Mouse (Mus musculus) embryonic facial prominence, embryonic 15.5 days (tissue): ENCODE results near the gene Snta1. TPM values are rescaled to one million over a fixed set of nuclear protein-coding genes. Genes with fewer than 3 reads are reported as not detected.

Experiments
- ATAC-seq: fragments of 200-750 bp; cut with Nextera tagmentation; 2 replicates; pipeline ENCODE4 v1.8.0; 2017; ENCODE audit warnings: low read depth, moderate TSS enrichment; ENCODE audit not compliant: insufficient number of reproducible peaks, low FRiP score, low TSS enrichment
- H3K27ac ChIP-seq: fragments of 300-500 bp; sonication (generic); replicated peaks from 2 replicates; pipeline ENCODE4 v1.5.1; 2015; ENCODE audit warnings: mild to moderate bottlenecking, inconsistent platforms
- H3K27me3 ChIP-seq: fragments of 300-500 bp; sonication (generic); 2 replicates; pipeline ENCODE4 v1.6.1; 2015; ENCODE audit warnings: inconsistent platforms
- H3K36me3 ChIP-seq: fragments of 300-500 bp; sonication (generic); 2 replicates; pipeline ENCODE4 v1.6.1; 2015; ENCODE audit warnings: mild to moderate bottlenecking, inconsistent platforms
- H3K4me1 ChIP-seq: fragments of 300-500 bp; sonication (generic); 2 replicates; pipeline ENCODE4 v1.6.1; 2015; ENCODE audit warnings: inconsistent platforms
- H3K4me2 ChIP-seq: fragments of 300-500 bp; sonication (generic); replicated peaks from 2 replicates; pipeline ENCODE4 v1.6.1; 2015; ENCODE audit warnings: mild to moderate bottlenecking, inconsistent platforms
- H3K4me3 ChIP-seq: fragments of 300-500 bp; sonication (generic); replicated peaks from 2 replicates; pipeline ENCODE4 v1.5.1; 2015; ENCODE audit warnings: mild to moderate bottlenecking, inconsistent platforms
- H3K9ac ChIP-seq: fragments of 300-500 bp; sonication (generic); 2 replicates; pipeline ENCODE4 v1.6.1; 2015; ENCODE audit warnings: inconsistent platforms
- H3K9me3 ChIP-seq: fragments of 300-500 bp; sonication (generic); replicated peaks from 2 replicates; pipeline ENCODE4 v1.6.1; 2016; ENCODE audit warnings: inconsistent platforms
- WGBS: fragments of 180-500 bp; shearing (Covaris S2); methylation state at CpG from one replicate; pipeline ENCODE4 v1.1.7; 2015; 5-methylcytosine and 5-hydroxymethylcytosine counted together
- polyA plus RNA-seq: library from polyadenylated mRNA; unstranded; fragments of >200 nt; fragmentation: Nextera tagmentation; extraction: Ambion mirVana; gene quantifications from 2 replicates; pipeline ENCODE4 v1.2.1, GENCODE M21; 2015

Snta1 gene
- polyA plus RNA-seq: 12.1 and 12.8 TPM in 2 replicates

DNA sequence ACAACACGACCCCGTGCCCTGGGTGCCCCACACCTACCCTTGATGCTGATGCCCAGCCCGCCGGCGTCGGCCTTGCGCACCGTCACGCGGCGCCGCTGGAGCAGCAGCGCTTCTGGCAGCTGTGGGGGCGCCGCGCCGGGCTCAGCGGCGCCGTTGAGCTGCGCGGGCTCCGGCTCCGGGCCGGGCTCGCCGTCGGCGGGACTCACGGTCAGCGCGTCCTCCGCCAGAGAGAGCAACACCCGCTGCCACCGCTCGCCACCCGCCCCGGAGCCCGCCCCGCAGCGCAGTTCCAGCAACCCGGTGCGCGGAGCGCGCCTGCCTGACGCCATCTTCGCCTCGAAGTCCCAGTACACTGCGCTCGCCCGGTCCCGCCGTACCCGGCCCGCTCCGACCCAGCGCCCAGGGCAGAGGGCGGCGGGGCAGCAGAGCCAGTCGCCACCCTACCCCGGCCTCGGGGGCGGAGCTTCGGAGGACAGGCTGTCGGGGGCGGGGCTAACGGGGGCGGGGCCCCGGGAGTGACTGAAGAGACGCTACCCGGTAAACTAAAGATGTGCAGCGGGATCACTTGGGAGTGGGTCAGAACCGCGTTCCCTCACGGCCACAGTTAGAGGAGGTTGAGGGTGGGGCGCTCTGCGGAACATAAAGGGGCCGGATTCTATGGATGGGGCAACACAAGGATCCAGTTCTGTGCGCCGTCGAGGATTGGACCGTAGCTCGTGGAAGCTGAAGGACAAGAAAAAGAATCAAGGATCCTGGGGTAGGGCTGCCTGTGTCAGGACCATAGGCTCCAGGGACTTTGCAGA lies at the start of gene Snta1:
Gene Snta1 (minus strand): TSS at position 457 of the 803 bp plus-strand sequence.
- Histone ChIP-seq H3K9ac (peak within 1 kb of the TSS; percentile 58), H3K27me3 (no peaks in the 10 kb centered on the region), H3K36me3 (no peaks in the 10 kb centered on the region), H3K4me1 (peaks cover 19% of the 10 kb centered on the region), H3K27ac (no peak within 1 kb of the TSS; the same call in 1 of the 2 replicates), H3K4me2 (peak within 1 kb of the TSS; percentile 82), H3K4me3 (peak within 1 kb of the TSS; percentile 71), H3K9me3 (no peaks in the 10 kb centered on the region)
- WGBS: 1% methylated on average over 84 of the region's 84 CpGs
- ATAC-seq: peak; percentile 88

- H3K4me3 ChIP-seq: no peak overlapping the region
- no peak overlapping the region for H3K27ac ChIP-seq
- H3K9ac ChIP-seq: no peak overlapping the region
- H3K4me1 ChIP-seq: peaks cover 28% of the 10 kb centered on the region
- no peak for ATAC-seq
- no peaks in the 10 kb centered on the region for H3K9me3 ChIP-seq
- H3K27me3 ChIP-seq: no peaks in the 10 kb centered on the region
- 0 out of 2 replicates have a peak, but pooled peaks cover 5% of the 10 kb centered on the region for H3K36me3 ChIP-seq
- H3K4me2 ChIP-seq: no peak overlapping the region
Measured at GRCm38 (mm10) chr2:154456621-154457020, 48.7 kb upstream of the Snta1 start.

DNA sequence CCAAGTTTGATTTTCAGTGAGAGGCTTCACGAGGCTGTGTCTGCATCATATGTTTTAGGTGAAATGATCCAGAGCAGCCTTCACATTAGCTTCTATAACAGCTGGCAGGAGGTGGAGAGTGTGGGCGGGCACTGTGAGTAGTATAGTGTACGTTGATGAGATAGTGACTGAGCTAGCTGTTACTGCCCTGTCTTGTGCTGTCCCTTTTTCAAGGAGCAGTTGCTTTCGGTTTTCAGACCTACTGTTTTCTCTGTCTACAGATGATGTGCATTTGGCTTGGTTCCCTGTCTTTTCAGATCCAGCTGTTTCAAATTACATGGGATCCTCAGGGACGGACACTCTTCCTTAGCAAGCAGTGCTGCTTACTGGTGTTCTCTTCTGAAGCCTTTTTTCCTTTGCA lies 47.9 kb upstream of the Snta1 start:
- H3K4me2 ChIP-seq: peak overlapping the region; percentile 15; the same call in 1 of the 2 replicates
- ATAC-seq: 0 out of 2 replicates have a peak, but pooled peaks have one; percentile 21
- no peak overlapping the region for H3K4me3 ChIP-seq

DNA sequence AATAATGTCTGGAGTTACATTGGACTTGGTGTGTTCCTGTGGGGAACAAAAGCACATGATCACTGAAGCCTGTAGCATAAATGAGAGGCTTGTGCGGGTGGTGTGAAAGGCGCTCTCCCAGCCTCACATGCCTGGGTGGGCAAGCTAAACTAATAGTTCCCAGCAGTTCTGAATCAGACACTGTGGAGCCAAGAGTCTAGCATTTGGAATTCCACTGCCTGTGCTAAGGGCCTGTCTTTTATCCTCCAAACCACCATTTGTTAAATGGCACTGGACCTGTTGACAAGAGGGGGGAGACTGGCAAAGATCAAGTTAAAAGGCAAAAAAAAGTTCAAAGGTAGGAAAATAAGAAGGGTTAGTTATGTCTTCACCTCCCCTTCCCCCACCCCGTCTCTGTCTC lies 46.7 kb upstream of the Snta1 start:
- H3K4me2 ChIP-seq: no peak overlapping the region
- no peaks in the 10 kb centered on the region for H3K9me3 ChIP-seq
- no peaks in the 10 kb centered on the region for H3K27me3 ChIP-seq
- WGBS: 36% methylated on average over 3 of the region's 3 CpGs
- ATAC-seq: no peak
- no peak overlapping the region for H3K4me3 ChIP-seq
- H3K27ac ChIP-seq: peak overlapping the region; percentile 65; the same call in 1 of the 2 replicates
- 0 out of 2 replicates have a peak, but pooled peaks cover 5% of the 10 kb centered on the region for H3K36me3 ChIP-seq
- no peak overlapping the region for H3K9ac ChIP-seq
- H3K4me1 ChIP-seq: peaks cover 23% of the 10 kb centered on the region

More for the DNA sequence above, 47.9 kb upstream of the Snta1 start:
- 18% methylated on average over 5 of the region's 5 CpGs for WGBS
- Histone ChIP-seq H3K9me3 (no peaks in the 10 kb centered on the region), H3K27me3 (no peaks in the 10 kb centered on the region), H3K9ac (no peak overlapping the region), H3K36me3 (0 out of 2 replicates have a peak, but pooled peaks cover 5% of the 10 kb centered on the region), H3K4me1 (peaks cover 28% of the 10 kb centered on the region), H3K27ac (peak overlapping the region; percentile 65)

- Histone ChIP-seq H3K36me3 (0 out of 2 replicates have a peak, but pooled peaks cover 5% of the 10 kb centered on the region), H3K4me1 (peaks cover 23% of the 10 kb centered on the region), H3K4me2 (no peak overlapping the region), H3K9ac (no peak overlapping the region), H3K9me3 (no peaks in the 10 kb centered on the region), H3K4me3 (no peak overlapping the region), H3K27me3 (no peaks in the 10 kb centered on the region), H3K27ac (peak overlapping the region; percentile 58; the same call in 1 of the 2 replicates)
- WGBS: 28% methylated on average over 1 of the region's 1 CpGs
- no peak for ATAC-seq
Measured at GRCm38 (mm10) chr2:154454099-154454498, 46.2 kb upstream of the Snta1 start.

GRCm38 (mm10) chr2:154452951-154453350 lies 45.1 kb upstream of the Snta1 start:
- peaks cover 23% of the 10 kb centered on the region for H3K4me1 ChIP-seq
- WGBS: 94% methylated on average over 2 of the region's 2 CpGs
- no peak overlapping the region for H3K27ac ChIP-seq
- H3K9me3 ChIP-seq: no peaks in the 10 kb centered on the region
- no peak overlapping the region for H3K9ac ChIP-seq
- no peak overlapping the region for H3K4me3 ChIP-seq
- no peak overlapping the region for H3K4me2 ChIP-seq
- no peaks in the 10 kb centered on the region for H3K27me3 ChIP-seq
- ATAC-seq: no peak
- H3K36me3 ChIP-seq: peaks cover 8% of the 10 kb centered on the region

DNA sequence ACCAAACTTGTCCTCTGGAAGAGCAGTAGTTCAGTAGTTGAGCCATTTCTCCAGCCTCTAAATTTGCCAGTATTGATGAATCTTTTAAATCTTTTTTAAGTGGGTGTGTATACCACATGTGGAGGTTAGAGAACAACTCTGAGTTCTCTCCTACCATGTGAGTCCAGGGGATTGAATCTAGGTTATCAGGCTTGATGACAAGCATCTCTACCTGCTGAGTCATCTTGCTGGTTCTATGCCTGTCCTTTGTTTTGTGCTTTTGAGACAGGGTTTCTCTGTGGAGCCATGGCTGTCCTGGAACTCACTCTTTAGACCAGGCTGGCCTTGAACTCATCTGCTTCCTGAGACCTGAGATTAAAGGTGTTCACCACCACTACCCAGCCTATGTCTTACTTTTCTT lies 40.7 kb upstream of the Snta1 start:
- Histone ChIP-seq H3K9me3 (no peaks in the 10 kb centered on the region), H3K4me2 (no peak overlapping the region), H3K27ac (no peak overlapping the region), H3K36me3 (peaks cover 12% of the 10 kb centered on the region), H3K4me1 (no peaks in the 10 kb centered on the region), H3K9ac (no peak overlapping the region), H3K27me3 (no peaks in the 10 kb centered on the region), H3K4me3 (no peak overlapping the region)
- ATAC-seq: no peak

GRCm38 (mm10) chr2:154447821-154448220 lies 39.9 kb upstream of the Snta1 start:
- WGBS: 96% methylated on average over 8 of the region's 8 CpGs
- no peaks in the 10 kb centered on the region for H3K9me3 ChIP-seq
- no peak overlapping the region for H3K4me2 ChIP-seq
- ATAC-seq: no peak
- H3K27me3 ChIP-seq: no peaks in the 10 kb centered on the region
- no peak overlapping the region for H3K4me3 ChIP-seq
- H3K27ac ChIP-seq: no peak overlapping the region
- H3K9ac ChIP-seq: no peak overlapping the region
- peaks cover 11% of the 10 kb centered on the region for H3K36me3 ChIP-seq
- no peaks in the 10 kb centered on the region for H3K4me1 ChIP-seq

DNA sequence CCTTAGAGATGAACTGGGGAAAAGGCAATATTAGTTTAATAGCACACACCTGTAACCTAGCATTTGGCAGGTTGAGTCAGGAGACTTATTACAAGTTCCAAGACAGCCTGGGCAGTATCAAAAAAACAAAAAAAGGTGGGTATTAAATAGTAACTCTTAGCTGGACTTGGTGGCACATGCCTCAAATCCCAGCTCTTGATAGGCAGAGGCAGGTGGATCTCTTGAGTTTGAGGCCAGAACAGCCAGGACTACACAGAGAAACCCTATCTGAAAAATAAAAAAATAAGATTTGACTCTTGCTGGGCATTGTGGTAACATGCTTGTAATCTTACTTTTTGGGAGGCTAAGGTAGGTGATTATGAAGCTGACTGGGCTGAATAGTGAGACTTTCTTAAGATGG lies 32.6 kb upstream of the Snta1 start:
- Histone ChIP-seq H3K4me2 (no peak overlapping the region), H3K27me3 (no peaks in the 10 kb centered on the region), H3K36me3 (0 out of 2 replicates have a peak, but pooled peaks cover 3% of the 10 kb centered on the region), H3K9me3 (no peaks in the 10 kb centered on the region), H3K4me3 (no peak overlapping the region), H3K27ac (no peak overlapping the region), H3K4me1 (peaks cover 33% of the 10 kb centered on the region), H3K9ac (no peak overlapping the region)
- no peak for ATAC-seq

GRCm38 (mm10) chr2:154437191-154437527 lies 29.3 kb upstream of the Snta1 start:
- no peak for ATAC-seq
- peak overlapping the region; percentile 97 for H3K4me3 ChIP-seq
- H3K27me3 ChIP-seq: no peaks in the 10 kb centered on the region
- H3K36me3 ChIP-seq: no peaks in the 10 kb centered on the region
- WGBS: 14% methylated on average over 7 of the region's 7 CpGs
- peak overlapping the region; percentile 93 for H3K9ac ChIP-seq
- peak overlapping the region; percentile 49 for H3K4me2 ChIP-seq
- H3K9me3 ChIP-seq: no peaks in the 10 kb centered on the region
- H3K27ac ChIP-seq: peak overlapping the region; percentile 95
- H3K4me1 ChIP-seq: peaks cover 38% of the 10 kb centered on the region

DNA sequence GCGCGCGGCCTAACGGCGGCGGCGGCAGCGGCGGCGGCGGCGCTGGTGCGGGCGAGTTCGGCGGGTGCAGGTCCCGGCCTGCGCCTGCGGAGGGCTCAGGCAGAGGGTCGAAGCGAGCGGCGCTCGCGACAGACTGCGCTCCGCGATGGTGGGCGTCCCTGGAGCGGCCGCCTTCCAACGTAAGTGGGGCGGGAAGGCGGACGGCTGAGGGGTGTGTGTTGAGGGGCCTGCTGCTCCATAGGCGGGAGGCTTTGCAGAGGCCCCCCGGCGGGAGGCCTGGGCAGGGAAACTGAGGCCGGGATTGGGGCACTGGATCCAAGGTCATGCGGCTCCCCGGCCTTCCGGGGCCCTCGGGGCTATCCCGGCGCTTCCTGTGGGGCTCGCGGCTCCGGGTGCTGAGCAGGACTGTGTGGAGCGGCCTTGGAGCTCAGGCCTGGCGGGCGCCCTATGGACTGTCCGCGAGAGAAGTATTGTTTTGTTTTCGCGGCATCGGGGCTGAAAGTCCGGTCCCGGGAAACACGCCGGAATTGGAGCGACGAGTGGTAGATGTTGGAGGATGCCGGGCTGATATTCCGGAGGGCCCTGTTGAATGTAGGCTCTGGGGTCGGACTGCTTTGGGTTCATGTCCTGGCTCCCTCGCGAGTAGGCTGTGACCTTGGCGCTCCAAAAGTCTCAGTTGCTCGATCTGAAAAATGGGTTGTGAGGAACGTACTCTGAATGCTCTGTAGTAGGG lies 28.7 kb upstream of the Snta1 start, which contains the start of gene Cbfa2t2:
Gene Cbfa2t2 (plus strand): TSS at position 24 of the 733 bp plus-strand sequence.
- Histone ChIP-seq H3K9ac (peak within 1 kb of the TSS; percentile 93), H3K27ac (peak within 1 kb of the TSS; percentile 95), H3K4me3 (peak within 1 kb of the TSS; percentile 97), H3K27me3 (no peaks in the 10 kb centered on the region), H3K4me2 (peak within 1 kb of the TSS; percentile 49), H3K9me3 (no peaks in the 10 kb centered on the region), H3K4me1 (peaks cover 38% of the 10 kb centered on the region), H3K36me3 (no peaks in the 10 kb centered on the region)
- peak; percentile 86 for ATAC-seq
- WGBS: under 1% methylated on average over 67 of the region's 70 CpGs
